Mouse (Mus musculus): ENCODE results near the gene Ube3b. TPM values are rescaled to one million over a fixed set of nuclear protein-coding genes. Genes with fewer than 3 reads are reported as not detected.
A peak's percentile ranks its signal among the peaks of the same experiment; 100 is the strongest.

Gene Ube3b
- polyA plus RNA-seq, 1 experiment from 2014 or later: 49.2 TPM

GRCm38 (mm10) chr5:114381013-114381351 is 575 bp downstream of the Ube3b start:
- ATAC-seq (ENCODE audit: low FRiP score, low TSS enrichment) (no peak), DNase-seq (peak; percentile 33)
- Histone ChIP-seq H3K4me3 (replicated peaks; ENCODE audit: low read depth, low read length) (peak overlapping the region; percentile 62), H3K27me3 (ENCODE audit: control insufficient read depth, insufficient read depth, low read length) (no peaks in the 10 kb centered on the region), H3K4me2 (ENCODE audit: low read length) (peak overlapping the region; percentile 90), H3K9me3 (ENCODE audit: control insufficient read depth, low read length) (no peaks in the 10 kb centered on the region), H3K9ac (replicated peaks; ENCODE audit: low read length) (peak overlapping the region; percentile 84), H3K27ac (replicated peaks; ENCODE audit: low read depth, low read length) (peak overlapping the region; percentile 89), H3K36me3 (ENCODE audit: control insufficient read depth, insufficient read depth, low read length) (peaks cover 19% of the 10 kb centered on the region), H3K4me1 (ENCODE audit: control insufficient read depth, insufficient read depth, low read length) (peaks cover 22% of the 10 kb centered on the region)
- under 1% methylated on average over 18 of the region's 18 CpGs for WGBS

DNA sequence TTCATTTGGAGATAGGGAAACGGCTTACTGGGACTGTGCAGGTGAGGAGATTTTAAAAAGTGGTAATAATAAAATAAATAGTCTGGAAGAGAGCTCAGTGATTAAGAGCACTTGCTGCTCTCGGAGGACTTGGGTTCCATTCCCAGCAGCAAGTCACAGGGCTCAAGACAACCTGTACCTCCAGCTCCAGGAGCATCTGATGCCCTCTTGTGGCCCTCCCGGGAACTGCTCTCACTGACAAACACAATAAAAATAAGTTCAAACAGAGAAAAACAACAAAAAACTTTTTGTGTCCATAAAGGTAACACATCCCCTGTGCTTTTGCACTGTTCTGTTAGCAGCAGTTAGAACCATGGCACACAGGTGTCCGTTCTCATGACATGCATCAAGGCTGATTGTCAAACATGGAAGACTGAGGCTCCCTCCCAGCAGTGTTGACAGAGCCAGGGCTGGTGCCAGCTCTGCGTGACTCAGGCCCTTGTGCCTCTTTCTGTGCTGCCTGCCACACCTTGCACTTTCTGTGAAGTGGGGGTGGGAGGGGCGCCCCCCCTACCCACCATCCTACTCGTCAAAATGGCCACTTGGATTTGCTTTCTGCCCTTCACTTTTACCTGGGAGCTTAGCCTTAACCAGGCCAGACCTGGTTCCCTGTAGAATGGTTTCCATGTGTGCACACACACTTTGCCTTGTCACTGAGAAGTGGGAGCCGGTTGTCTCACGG is 2.9 kb downstream of the Ube3b start:
- Histone ChIP-seq H3K9ac (replicated peaks; ENCODE audit: low read length) (no peak overlapping the region), H3K4me1 (ENCODE audit: control insufficient read depth, insufficient read depth, low read length) (peaks cover 15% of the 10 kb centered on the region), H3K4me3 (replicated peaks; ENCODE audit: low read depth, low read length) (no peak overlapping the region), H3K27me3 (ENCODE audit: control insufficient read depth, insufficient read depth, low read length) (no peaks in the 10 kb centered on the region), H3K4me2 (ENCODE audit: low read length) (no peak overlapping the region), H3K27ac (replicated peaks; ENCODE audit: low read depth, low read length) (no peak overlapping the region), H3K36me3 (ENCODE audit: control insufficient read depth, insufficient read depth, low read length) (peaks cover 38% of the 10 kb centered on the region), H3K9me3 (ENCODE audit: control insufficient read depth, low read length) (no peaks in the 10 kb centered on the region)
- 79% methylated on average over 9 of the region's 9 CpGs for WGBS
- ATAC-seq (ENCODE audit: low FRiP score, low TSS enrichment): no peak
- DNase-seq: peak; percentile 56

- Histone ChIP-seq H3K27me3 (ENCODE audit: control insufficient read depth, insufficient read depth, low read length) (no peaks in the 10 kb centered on the region), H3K9me3 (ENCODE audit: control insufficient read depth, low read length) (no peaks in the 10 kb centered on the region), H3K4me1 (ENCODE audit: control insufficient read depth, insufficient read depth, low read length) (peaks cover 11% of the 10 kb centered on the region), H3K9ac (replicated peaks; ENCODE audit: low read length) (no peak overlapping the region), H3K4me2 (ENCODE audit: low read length) (no peak overlapping the region), H3K4me3 (replicated peaks; ENCODE audit: low read depth, low read length) (no peak overlapping the region), H3K36me3 (ENCODE audit: control insufficient read depth, insufficient read depth, low read length) (peaks cover 49% of the 10 kb centered on the region), H3K27ac (replicated peaks; ENCODE audit: low read depth, low read length) (no peak overlapping the region)
- DNase-seq (no peak), ATAC-seq (ENCODE audit: low FRiP score, low TSS enrichment) (no peak)
- 96% methylated on average over 8 of the region's 8 CpGs for WGBS
These were observed 4.0 kb downstream of the Ube3b start for GRCm38 (mm10) chr5:114384448-114384847.

- Histone ChIP-seq H3K9me3 (ENCODE audit: control insufficient read depth, low read length) (no peaks in the 10 kb centered on the region), H3K27me3 (ENCODE audit: control insufficient read depth, insufficient read depth, low read length) (no peaks in the 10 kb centered on the region), H3K27ac (replicated peaks; ENCODE audit: low read depth, low read length) (no peak overlapping the region), H3K4me3 (replicated peaks; ENCODE audit: low read depth, low read length) (no peak overlapping the region), H3K4me1 (ENCODE audit: control insufficient read depth, insufficient read depth, low read length) (no peaks in the 10 kb centered on the region), H3K4me2 (ENCODE audit: low read length) (no peak overlapping the region), H3K36me3 (ENCODE audit: control insufficient read depth, insufficient read depth, low read length) (peaks cover 95% of the 10 kb centered on the region), H3K9ac (replicated peaks; ENCODE audit: low read length) (no peak overlapping the region)
- ATAC-seq (ENCODE audit: low FRiP score, low TSS enrichment) (no peak), DNase-seq (no peak)
- WGBS: 88% methylated on average over 9 of the region's 9 CpGs
These were observed 12.8 kb downstream of the Ube3b start for GRCm38 (mm10) chr5:114393169-114393568.

GRCm38 (mm10) chr5:114406592-114406991 is 26.2 kb downstream of the Ube3b start:
- H3K4me3 ChIP-seq (replicated peaks; ENCODE audit: low read depth, low read length): no peak overlapping the region
- no peaks in the 10 kb centered on the region for H3K27me3 ChIP-seq (ENCODE audit: control insufficient read depth, insufficient read depth, low read length)
- no peaks in the 10 kb centered on the region for H3K4me1 ChIP-seq (ENCODE audit: control insufficient read depth, insufficient read depth, low read length)
- peaks cover 100% of the 10 kb centered on the region for H3K36me3 ChIP-seq (ENCODE audit: control insufficient read depth, insufficient read depth, low read length)
- DNase-seq (no peak), ATAC-seq (ENCODE audit: low FRiP score, low TSS enrichment) (no peak)
- WGBS: 93% methylated on average over 14 of the region's 14 CpGs
- no peak overlapping the region for H3K9ac ChIP-seq (replicated peaks; ENCODE audit: low read length)
- H3K27ac ChIP-seq (replicated peaks; ENCODE audit: low read depth, low read length): no peak overlapping the region
- H3K4me2 ChIP-seq (ENCODE audit: low read length): no peak overlapping the region
- no peaks in the 10 kb centered on the region for H3K9me3 ChIP-seq (ENCODE audit: control insufficient read depth, low read length)

DNA sequence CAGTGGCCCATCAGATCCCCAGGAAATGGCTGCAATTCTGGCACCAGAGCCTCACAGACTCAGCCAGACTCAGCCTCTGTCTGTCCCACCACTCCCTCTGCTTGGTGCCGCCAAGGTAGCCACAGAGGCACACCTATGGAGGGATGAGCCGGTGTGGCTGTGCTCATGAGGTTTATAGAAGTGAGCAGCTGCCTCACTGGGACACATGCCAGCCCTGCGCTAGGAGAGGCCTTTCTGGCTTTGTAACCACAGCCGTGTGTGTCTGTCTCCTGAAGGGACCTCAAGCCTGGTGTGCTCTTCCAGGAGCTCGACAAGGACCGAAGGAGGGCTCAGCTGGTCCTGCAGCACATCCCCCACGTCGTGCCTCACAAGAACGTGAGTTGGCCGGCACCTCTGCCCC is 26.9 kb downstream of the Ube3b start:
- Histone ChIP-seq H3K27me3 (ENCODE audit: control insufficient read depth, insufficient read depth, low read length) (no peaks in the 10 kb centered on the region), H3K9me3 (ENCODE audit: control insufficient read depth, low read length) (no peaks in the 10 kb centered on the region), H3K4me1 (ENCODE audit: control insufficient read depth, insufficient read depth, low read length) (no peaks in the 10 kb centered on the region), H3K4me2 (ENCODE audit: low read length) (no peak overlapping the region), H3K27ac (replicated peaks; ENCODE audit: low read depth, low read length) (no peak overlapping the region), H3K4me3 (replicated peaks; ENCODE audit: low read depth, low read length) (no peak overlapping the region), H3K9ac (replicated peaks; ENCODE audit: low read length) (no peak overlapping the region), H3K36me3 (ENCODE audit: control insufficient read depth, insufficient read depth, low read length) (peaks cover 100% of the 10 kb centered on the region)
- no peak for DNase-seq
- no peak for ATAC-seq (ENCODE audit: low FRiP score, low TSS enrichment)
- WGBS: 87% methylated on average over 10 of the region's 10 CpGs

DNA sequence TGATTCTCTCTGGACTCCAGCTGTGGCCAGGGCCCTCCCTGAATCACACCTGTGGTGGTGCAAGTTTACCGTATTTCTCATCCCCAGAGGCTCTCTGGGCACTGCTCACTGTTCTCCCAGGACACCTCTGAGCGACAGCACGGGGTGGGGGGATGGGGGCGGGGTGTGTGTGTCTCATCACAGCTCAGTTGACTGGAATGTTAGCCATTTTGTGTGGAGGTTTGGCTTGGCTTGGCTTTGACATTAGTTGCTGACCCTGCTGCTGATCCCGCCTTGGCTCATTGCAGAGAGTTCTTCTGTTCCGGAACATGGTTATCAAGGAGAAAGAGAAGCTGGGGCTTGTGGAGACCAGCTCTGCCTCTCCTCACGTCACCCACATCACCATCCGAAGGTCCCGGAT is 27.4 kb downstream of the Ube3b start:
- WGBS: 92% methylated on average over 9 of the region's 9 CpGs
- H3K4me2 ChIP-seq (ENCODE audit: low read length): no peak overlapping the region
- no peak overlapping the region for H3K27ac ChIP-seq (replicated peaks; ENCODE audit: low read depth, low read length)
- no peaks in the 10 kb centered on the region for H3K4me1 ChIP-seq (ENCODE audit: control insufficient read depth, insufficient read depth, low read length)
- peaks cover 100% of the 10 kb centered on the region for H3K36me3 ChIP-seq (ENCODE audit: control insufficient read depth, insufficient read depth, low read length)
- DNase-seq: no peak
- ATAC-seq (ENCODE audit: low FRiP score, low TSS enrichment): no peak
- no peak overlapping the region for H3K4me3 ChIP-seq (replicated peaks; ENCODE audit: low read depth, low read length)
- no peak overlapping the region for H3K9ac ChIP-seq (replicated peaks; ENCODE audit: low read length)
- H3K9me3 ChIP-seq (ENCODE audit: control insufficient read depth, low read length): no peaks in the 10 kb centered on the region
- H3K27me3 ChIP-seq (ENCODE audit: control insufficient read depth, insufficient read depth, low read length): no peaks in the 10 kb centered on the region

DNA sequence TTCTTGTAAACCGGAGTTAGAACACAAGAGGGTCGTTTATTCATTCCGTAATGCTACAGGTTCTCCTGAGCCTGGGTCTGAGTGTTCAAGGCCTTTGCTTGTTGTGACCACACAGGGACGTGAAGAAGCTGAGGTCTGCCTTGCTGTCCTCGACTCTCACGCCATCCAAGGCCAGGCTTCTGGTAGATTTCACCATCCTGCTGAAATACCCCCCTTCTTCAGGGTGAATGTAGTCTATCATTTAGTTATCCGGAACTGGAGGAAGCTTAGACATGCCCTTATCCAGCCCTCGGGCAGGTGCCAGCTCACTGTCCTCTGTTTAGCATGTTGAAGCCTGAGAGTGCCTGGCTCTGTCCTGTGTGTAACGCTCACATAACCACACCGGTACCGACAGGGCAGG is 28.4 kb downstream of the Ube3b start:
- H3K36me3 ChIP-seq (ENCODE audit: control insufficient read depth, insufficient read depth, low read length): peaks cover 100% of the 10 kb centered on the region
- DNase-seq (no peak), ATAC-seq (ENCODE audit: low FRiP score, low TSS enrichment) (no peak)
- H3K9me3 ChIP-seq (ENCODE audit: control insufficient read depth, low read length): no peaks in the 10 kb centered on the region
- H3K4me2 ChIP-seq (ENCODE audit: low read length): no peak overlapping the region
- H3K27ac ChIP-seq (replicated peaks; ENCODE audit: low read depth, low read length): no peak overlapping the region
- 94% methylated on average over 11 of the region's 11 CpGs for WGBS
- no peaks in the 10 kb centered on the region for H3K4me1 ChIP-seq (ENCODE audit: control insufficient read depth, insufficient read depth, low read length)
- no peaks in the 10 kb centered on the region for H3K27me3 ChIP-seq (ENCODE audit: control insufficient read depth, insufficient read depth, low read length)
- no peak overlapping the region for H3K4me3 ChIP-seq (replicated peaks; ENCODE audit: low read depth, low read length)
- H3K9ac ChIP-seq (replicated peaks; ENCODE audit: low read length): no peak overlapping the region

DNA sequence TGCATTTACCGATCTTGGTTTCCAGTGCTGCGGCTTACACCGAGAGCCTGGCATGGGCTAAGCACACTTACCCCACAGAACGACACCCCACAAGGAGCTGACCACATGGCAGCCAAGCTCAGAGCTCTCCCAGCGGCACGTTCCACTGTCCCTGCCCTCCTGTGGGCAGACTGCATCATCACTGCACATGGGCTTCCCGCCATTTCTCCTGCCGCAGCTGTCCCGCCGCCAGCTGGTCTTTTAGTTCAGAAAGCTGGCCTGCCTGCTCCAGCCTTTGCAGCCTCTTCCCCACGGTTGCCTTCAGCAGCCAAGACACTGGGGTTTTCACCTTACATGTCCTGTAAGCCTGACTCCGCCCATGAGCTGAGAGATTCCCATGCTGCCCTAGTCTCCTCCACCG is 30.0 kb downstream of the Ube3b start:
- no peak overlapping the region for H3K4me2 ChIP-seq (ENCODE audit: low read length)
- H3K4me3 ChIP-seq (replicated peaks; ENCODE audit: low read depth, low read length): no peak overlapping the region
- WGBS: 90% methylated on average over 13 of the region's 13 CpGs
- no peak for DNase-seq
- ATAC-seq (ENCODE audit: low FRiP score, low TSS enrichment): no peak
- no peaks in the 10 kb centered on the region for H3K4me1 ChIP-seq (ENCODE audit: control insufficient read depth, insufficient read depth, low read length)
- no peak overlapping the region for H3K9ac ChIP-seq (replicated peaks; ENCODE audit: low read length)
- no peak overlapping the region for H3K27ac ChIP-seq (replicated peaks; ENCODE audit: low read depth, low read length)
- no peaks in the 10 kb centered on the region for H3K9me3 ChIP-seq (ENCODE audit: control insufficient read depth, low read length)
- H3K36me3 ChIP-seq (ENCODE audit: control insufficient read depth, insufficient read depth, low read length): peaks cover 100% of the 10 kb centered on the region
- H3K27me3 ChIP-seq (ENCODE audit: control insufficient read depth, insufficient read depth, low read length): no peaks in the 10 kb centered on the region

Data from midbrain, embryonic 14.5 days (tissue).